Mouse (Mus musculus): ENCODE data around the gene Ahrr. TPM values are rescaled to one million over a fixed set of nuclear protein-coding genes. Genes with fewer than 3 reads are reported as not detected.
A peak's percentile ranks its signal among the peaks of the same experiment; 100 is the strongest.

The Ahrr gene
- polyA plus RNA-seq, 1 experiment from 2014 or later = 0.28 TPM

- H3K4me2 ChIP-seq (ENCODE audit: low read depth, low read length) = peak overlapping the region; percentile 89
- ATAC-seq (ENCODE audit: insufficient read depth, low FRiP score) = peak; percentile 80
- no peaks in the 10 kb centered on the region for H3K27me3 ChIP-seq (ENCODE audit: control insufficient read depth, insufficient read depth, low read length)
- H3K4me1 ChIP-seq (ENCODE audit: control insufficient read depth, insufficient read depth, low read length) = 0 out of 2 replicates have a peak, but pooled peaks cover 6% of the 10 kb centered on the region
- 0 out of 2 replicates have a peak overlapping the region, but pooled peaks have one; percentile 6 for H3K27ac ChIP-seq (ENCODE audit: low read length)
- no peaks in the 10 kb centered on the region for H3K9me3 ChIP-seq (replicated peaks; ENCODE audit: control insufficient read depth, low read length)
- 3% methylated on average over 35 of the region's 35 CpGs for WGBS
- H3K9ac ChIP-seq (ENCODE audit: low read length) = peak overlapping the region; percentile 79
- H3K36me3 ChIP-seq (ENCODE audit: control insufficient read depth, insufficient read depth, low read length) = no peaks in the 10 kb centered on the region
- peak overlapping the region; percentile 53 for H3K4me3 ChIP-seq (replicated peaks; ENCODE audit: low read length)
Measured at GRCm38 (mm10) chr13:74259460-74260230, 32.5 kb downstream of the Ahrr start.

- Histone ChIP-seq H3K4me2 (ENCODE audit: low read depth, low read length) (no peak overlapping the region), H3K4me1 (ENCODE audit: control insufficient read depth, insufficient read depth, low read length) (no peaks in the 10 kb centered on the region), H3K27ac (ENCODE audit: low read length) (no peak overlapping the region), H3K9ac (ENCODE audit: low read length) (no peak overlapping the region), H3K4me3 (replicated peaks; ENCODE audit: low read length) (no peak overlapping the region), H3K27me3 (ENCODE audit: control insufficient read depth, insufficient read depth, low read length) (no peaks in the 10 kb centered on the region), H3K9me3 (replicated peaks; ENCODE audit: control insufficient read depth, low read length) (no peaks in the 10 kb centered on the region), H3K36me3 (ENCODE audit: control insufficient read depth, insufficient read depth, low read length) (no peaks in the 10 kb centered on the region)
- ATAC-seq (ENCODE audit: insufficient read depth, low FRiP score) = no peak
Measured at GRCm38 (mm10) chr13:74246494-74246893, 45.6 kb downstream of the Ahrr start.

GRCm38 (mm10) chr13:74245899-74246231 lies 46.3 kb downstream of the Ahrr start:
- no peaks in the 10 kb centered on the region for H3K4me1 ChIP-seq (ENCODE audit: control insufficient read depth, insufficient read depth, low read length)
- no peaks in the 10 kb centered on the region for H3K9me3 ChIP-seq (replicated peaks; ENCODE audit: control insufficient read depth, low read length)
- no peaks in the 10 kb centered on the region for H3K36me3 ChIP-seq (ENCODE audit: control insufficient read depth, insufficient read depth, low read length)
- peak overlapping the region; percentile 10; the same call in 1 of the 2 replicates for H3K4me2 ChIP-seq (ENCODE audit: low read depth, low read length)
- 76% methylated on average over 4 of the region's 4 CpGs for WGBS
- H3K9ac ChIP-seq (ENCODE audit: low read length) = no peak overlapping the region
- H3K4me3 ChIP-seq (replicated peaks; ENCODE audit: low read length) = no peak overlapping the region
- no peaks in the 10 kb centered on the region for H3K27me3 ChIP-seq (ENCODE audit: control insufficient read depth, insufficient read depth, low read length)
- H3K27ac ChIP-seq (ENCODE audit: low read length) = no peak overlapping the region
- no peak for ATAC-seq (ENCODE audit: insufficient read depth, low FRiP score)

- no peak overlapping the region for H3K9ac ChIP-seq (ENCODE audit: low read length)
- H3K27ac ChIP-seq (ENCODE audit: low read length) = no peak overlapping the region
- no peaks in the 10 kb centered on the region for H3K27me3 ChIP-seq (ENCODE audit: control insufficient read depth, insufficient read depth, low read length)
- H3K4me3 ChIP-seq (replicated peaks; ENCODE audit: low read length) = no peak overlapping the region
- peak; percentile 93 for ATAC-seq (ENCODE audit: insufficient read depth, low FRiP score)
- H3K4me2 ChIP-seq (ENCODE audit: low read depth, low read length) = peak overlapping the region; percentile 10; the same call in 1 of the 2 replicates
- H3K9me3 ChIP-seq (replicated peaks; ENCODE audit: control insufficient read depth, low read length) = no peaks in the 10 kb centered on the region
- no peaks in the 10 kb centered on the region for H3K4me1 ChIP-seq (ENCODE audit: control insufficient read depth, insufficient read depth, low read length)
- WGBS = 29% methylated on average over 17 of the region's 17 CpGs
- no peaks in the 10 kb centered on the region for H3K36me3 ChIP-seq (ENCODE audit: control insufficient read depth, insufficient read depth, low read length)
Measured at GRCm38 (mm10) chr13:74245214-74245898, 46.8 kb downstream of the Ahrr start.

- WGBS = 58% methylated on average over 7 of the region's 7 CpGs
- no peak overlapping the region for H3K4me2 ChIP-seq (ENCODE audit: low read depth, low read length)
- H3K27ac ChIP-seq (ENCODE audit: low read length) = no peak overlapping the region
- H3K4me1 ChIP-seq (ENCODE audit: control insufficient read depth, insufficient read depth, low read length) = no peaks in the 10 kb centered on the region
- H3K27me3 ChIP-seq (ENCODE audit: control insufficient read depth, insufficient read depth, low read length) = no peaks in the 10 kb centered on the region
- H3K9me3 ChIP-seq (replicated peaks; ENCODE audit: control insufficient read depth, low read length) = no peaks in the 10 kb centered on the region
- no peak overlapping the region for H3K4me3 ChIP-seq (replicated peaks; ENCODE audit: low read length)
- no peak for ATAC-seq (ENCODE audit: insufficient read depth, low FRiP score)
- H3K9ac ChIP-seq (ENCODE audit: low read length) = no peak overlapping the region
- no peaks in the 10 kb centered on the region for H3K36me3 ChIP-seq (ENCODE audit: control insufficient read depth, insufficient read depth, low read length)
Measured at GRCm38 (mm10) chr13:74237574-74237973, 54.6 kb downstream of the Ahrr start.

- no peak for ATAC-seq (ENCODE audit: insufficient read depth, low FRiP score)
- H3K27me3 ChIP-seq (ENCODE audit: control insufficient read depth, insufficient read depth, low read length) = no peaks in the 10 kb centered on the region
- H3K4me3 ChIP-seq (replicated peaks; ENCODE audit: low read length) = no peak overlapping the region
- no peak overlapping the region for H3K9ac ChIP-seq (ENCODE audit: low read length)
- H3K36me3 ChIP-seq (ENCODE audit: control insufficient read depth, insufficient read depth, low read length) = no peaks in the 10 kb centered on the region
- 37% methylated on average over 1 of the region's 1 CpGs for WGBS
- no peak overlapping the region for H3K4me2 ChIP-seq (ENCODE audit: low read depth, low read length)
- H3K4me1 ChIP-seq (ENCODE audit: control insufficient read depth, insufficient read depth, low read length) = no peaks in the 10 kb centered on the region
- H3K27ac ChIP-seq (ENCODE audit: low read length) = no peak overlapping the region
- no peaks in the 10 kb centered on the region for H3K9me3 ChIP-seq (replicated peaks; ENCODE audit: control insufficient read depth, low read length)
Measured at GRCm38 (mm10) chr13:74220659-74221058, 71.5 kb downstream of the Ahrr start.

GRCm38 (mm10) chr13:74218441-74218840 lies 73.7 kb downstream of the Ahrr start:
- H3K27ac ChIP-seq (ENCODE audit: low read length) = no peak overlapping the region
- H3K9me3 ChIP-seq (replicated peaks; ENCODE audit: control insufficient read depth, low read length) = no peaks in the 10 kb centered on the region
- 70% methylated on average over 3 of the region's 3 CpGs for WGBS
- no peak overlapping the region for H3K4me3 ChIP-seq (replicated peaks; ENCODE audit: low read length)
- H3K4me1 ChIP-seq (ENCODE audit: control insufficient read depth, insufficient read depth, low read length) = no peaks in the 10 kb centered on the region
- ATAC-seq (ENCODE audit: insufficient read depth, low FRiP score) = no peak
- no peaks in the 10 kb centered on the region for H3K27me3 ChIP-seq (ENCODE audit: control insufficient read depth, insufficient read depth, low read length)
- H3K36me3 ChIP-seq (ENCODE audit: control insufficient read depth, insufficient read depth, low read length) = no peaks in the 10 kb centered on the region
- H3K9ac ChIP-seq (ENCODE audit: low read length) = no peak overlapping the region
- no peak overlapping the region for H3K4me2 ChIP-seq (ENCODE audit: low read depth, low read length)

- Histone ChIP-seq H3K4me3 (replicated peaks; ENCODE audit: low read length) (peak overlapping the region; percentile 75), H3K36me3 (ENCODE audit: control insufficient read depth, insufficient read depth, low read length) (peaks cover 7% of the 10 kb centered on the region), H3K27ac (ENCODE audit: low read length) (peak overlapping the region; percentile 90), H3K4me1 (ENCODE audit: control insufficient read depth, insufficient read depth, low read length) (peaks cover 8% of the 10 kb centered on the region), H3K27me3 (ENCODE audit: control insufficient read depth, insufficient read depth, low read length) (no peaks in the 10 kb centered on the region), H3K9ac (ENCODE audit: low read length) (peak overlapping the region; percentile 82), H3K4me2 (ENCODE audit: low read depth, low read length) (peak overlapping the region; percentile 88), H3K9me3 (replicated peaks; ENCODE audit: control insufficient read depth, low read length) (no peaks in the 10 kb centered on the region)
- ATAC-seq (ENCODE audit: insufficient read depth, low FRiP score) = peak; percentile 31; the same call in 1 of the 2 replicates
- WGBS = 18% methylated on average over 12 of the region's 12 CpGs
Measured at GRCm38 (mm10) chr13:74208986-74209345, 83.2 kb downstream of the Ahrr start.

GRCm38 (mm10) chr13:74208317-74208985 lies 83.7 kb downstream of the Ahrr start, which contains the start of gene Exoc3:
Exoc3 (minus strand) TSS chr13:74208732.
- ATAC-seq (ENCODE audit: insufficient read depth, low FRiP score) = peak; percentile 95
- Histone ChIP-seq H3K36me3 (ENCODE audit: control insufficient read depth, insufficient read depth, low read length) (peaks cover 10% of the 10 kb centered on the region), H3K27me3 (ENCODE audit: control insufficient read depth, insufficient read depth, low read length) (no peaks in the 10 kb centered on the region), H3K9me3 (replicated peaks; ENCODE audit: control insufficient read depth, low read length) (no peaks in the 10 kb centered on the region), H3K27ac (ENCODE audit: low read length) (peak within 1 kb of the TSS; percentile 90), H3K4me2 (ENCODE audit: low read depth, low read length) (peak within 1 kb of the TSS; percentile 88), H3K4me3 (replicated peaks; ENCODE audit: low read length) (peak within 1 kb of the TSS; percentile 75), H3K4me1 (ENCODE audit: control insufficient read depth, insufficient read depth, low read length) (peaks cover 8% of the 10 kb centered on the region), H3K9ac (ENCODE audit: low read length) (peak within 1 kb of the TSS; percentile 82)
- WGBS = under 1% methylated on average over 39 of the region's 39 CpGs
